Mouse (Mus musculus): Measurements from ENCODE around the gene Ier5l. TPM values are rescaled to one million over a fixed set of nuclear protein-coding genes. Genes with fewer than 3 reads are reported as not detected.
A peak's percentile ranks its signal among the peaks of the same experiment; 100 is the strongest.

Gene Ier5l
- 2.7 and 3.4 TPM in 2 replicates for polyA plus RNA-seq (2016; fragmentation: Nextera tagmentation; extraction: Ambion mirVana)

DNA sequence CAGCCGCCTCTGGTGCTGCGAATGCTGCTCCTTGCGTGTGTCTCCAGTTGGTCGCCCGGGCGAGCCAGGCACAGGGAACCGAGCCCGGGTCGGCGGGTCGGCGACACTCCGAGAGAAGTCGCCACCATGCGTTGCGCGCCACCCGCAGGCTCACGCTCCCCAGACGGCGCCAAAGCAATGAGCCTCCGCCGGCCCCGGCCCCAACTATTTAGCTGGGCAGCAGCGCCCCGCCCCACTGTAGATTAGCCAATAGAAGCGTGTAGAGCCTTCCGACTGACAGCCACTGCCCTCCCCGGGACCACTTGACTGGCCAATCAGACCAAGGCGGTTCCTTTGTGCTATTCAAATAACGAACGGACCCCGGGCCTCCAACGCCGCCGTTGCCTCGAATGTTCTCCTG is at the start of gene Ier5l:
TSS of gene Ier5l (minus strand) at position 181 of the 400 bp plus-strand sequence.
- Histone ChIP-seq H3K27ac (replicated peaks) (peak within 1 kb of the TSS; percentile 89), H3K4me2 (replicated peaks) (peak within 1 kb of the TSS; percentile 94), H3K4me3 (peak within 1 kb of the TSS; percentile 88), H3K9ac (replicated peaks) (peak within 1 kb of the TSS; percentile 96), H3K4me1 (peaks cover 40% of the 10 kb centered on the region), H3K27me3 (peaks cover 20% of the 10 kb centered on the region), H3K9me3 (no peaks in the 10 kb centered on the region), H3K36me3 (no peaks in the 10 kb centered on the region)
- ATAC-seq (ENCODE audit: low FRiP score, low read depth): peak; percentile 87
- under 1% methylated on average over 36 of the region's 37 CpGs for WGBS

DNA sequence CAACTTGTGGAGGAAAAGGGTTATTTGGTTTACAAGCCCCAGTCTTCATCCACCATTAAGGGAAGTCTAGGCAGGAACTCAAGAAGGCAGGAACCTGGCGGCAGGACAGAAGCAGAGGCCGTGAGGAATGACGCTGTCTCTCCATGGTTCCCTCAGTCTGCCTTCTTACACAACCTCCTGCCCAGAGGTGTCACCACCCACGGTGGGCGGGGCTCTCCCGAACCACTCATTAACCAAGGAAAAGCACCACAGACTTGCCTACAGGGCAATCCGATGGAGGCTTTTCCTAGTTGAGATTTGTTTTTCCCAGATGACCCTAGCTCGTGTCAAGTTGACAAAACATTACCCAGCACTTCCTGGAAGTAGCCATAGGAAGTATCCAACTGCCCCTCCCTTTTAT is 49.7 kb upstream of the Ier5l start:
- Histone ChIP-seq H3K4me1 (no peaks in the 10 kb centered on the region), H3K27ac (replicated peaks) (no peak overlapping the region), H3K36me3 (no peaks in the 10 kb centered on the region), H3K9me3 (no peaks in the 10 kb centered on the region), H3K9ac (replicated peaks) (no peak overlapping the region), H3K27me3 (no peaks in the 10 kb centered on the region), H3K4me2 (replicated peaks) (no peak overlapping the region), H3K4me3 (no peak overlapping the region)
- 82% methylated on average over 8 of the region's 8 CpGs for WGBS
- no peak for ATAC-seq (ENCODE audit: low FRiP score, low read depth)

DNA sequence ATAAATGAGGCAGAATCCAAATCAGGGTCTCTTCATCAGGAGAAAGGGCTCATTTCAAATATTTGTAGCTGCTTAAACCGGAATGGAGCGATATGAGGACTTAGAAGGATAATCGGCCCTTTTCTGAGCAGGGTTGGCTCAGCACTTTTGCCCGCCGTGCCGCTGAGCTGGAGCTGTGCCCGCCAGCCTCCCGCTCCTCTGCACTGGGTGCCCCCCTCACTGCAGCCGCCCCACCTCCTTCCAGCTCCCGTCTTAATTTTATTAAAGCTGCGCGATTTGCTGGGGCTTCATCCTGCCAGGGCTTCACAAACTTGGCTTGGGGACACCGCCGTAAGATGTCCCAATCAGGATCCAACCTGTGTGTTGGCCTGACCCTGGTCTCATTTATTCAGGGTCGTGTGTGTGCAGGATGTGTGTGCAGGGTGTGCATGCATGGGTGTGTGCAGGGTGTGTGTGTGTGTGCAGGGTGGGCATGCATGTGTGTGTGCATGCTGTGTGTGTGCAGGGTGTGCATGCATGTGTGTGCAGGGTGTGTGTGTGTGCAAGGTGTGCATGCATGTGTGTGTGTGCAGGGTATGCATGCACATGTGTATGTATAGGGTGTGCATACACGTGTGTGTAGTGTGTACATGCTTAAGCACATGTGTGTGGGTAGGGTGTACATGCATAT is 36.8 kb upstream of the Ier5l start:
- no peak for ATAC-seq (ENCODE audit: low FRiP score, low read depth)
- Histone ChIP-seq H3K27me3 (no peaks in the 10 kb centered on the region), H3K9me3 (no peaks in the 10 kb centered on the region), H3K36me3 (no peaks in the 10 kb centered on the region), H3K4me2 (replicated peaks) (no peak overlapping the region), H3K4me3 (no peak overlapping the region), H3K27ac (replicated peaks) (no peak overlapping the region), H3K9ac (replicated peaks) (no peak overlapping the region), H3K4me1 (no peaks in the 10 kb centered on the region)
- 76% methylated on average over 16 of the region's 16 CpGs for WGBS

DNA sequence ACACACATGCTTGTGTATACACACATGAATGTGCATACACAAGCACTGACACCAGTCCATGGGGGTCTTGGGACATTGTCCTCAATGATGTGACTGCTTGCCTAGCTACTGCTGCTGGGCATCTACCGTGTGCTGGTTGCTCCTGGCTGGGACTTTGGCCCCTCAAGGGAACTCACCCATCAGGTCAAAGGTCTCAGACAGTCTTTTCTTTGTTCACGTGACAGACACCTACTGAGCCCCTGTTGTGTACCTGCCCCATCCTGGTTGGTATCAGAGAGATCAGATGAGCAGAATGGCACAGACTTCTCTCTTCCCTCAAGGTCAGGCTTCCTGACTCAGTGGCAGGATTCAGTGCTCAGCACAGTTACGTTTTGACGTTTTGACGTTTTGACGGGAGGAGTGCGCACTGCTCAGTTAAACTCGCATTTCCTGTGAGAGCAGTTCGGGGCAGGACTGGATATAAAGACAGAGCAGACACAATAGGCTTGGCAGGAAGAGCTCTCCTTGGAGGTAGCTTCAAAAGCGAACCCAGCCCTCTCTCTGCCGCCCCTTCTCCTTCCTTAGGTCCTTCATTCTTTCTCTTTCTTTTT is 33.2 kb upstream of the Ier5l start:
- no peak overlapping the region for H3K4me3 ChIP-seq
- 72% methylated on average over 11 of the region's 11 CpGs for WGBS

DNA sequence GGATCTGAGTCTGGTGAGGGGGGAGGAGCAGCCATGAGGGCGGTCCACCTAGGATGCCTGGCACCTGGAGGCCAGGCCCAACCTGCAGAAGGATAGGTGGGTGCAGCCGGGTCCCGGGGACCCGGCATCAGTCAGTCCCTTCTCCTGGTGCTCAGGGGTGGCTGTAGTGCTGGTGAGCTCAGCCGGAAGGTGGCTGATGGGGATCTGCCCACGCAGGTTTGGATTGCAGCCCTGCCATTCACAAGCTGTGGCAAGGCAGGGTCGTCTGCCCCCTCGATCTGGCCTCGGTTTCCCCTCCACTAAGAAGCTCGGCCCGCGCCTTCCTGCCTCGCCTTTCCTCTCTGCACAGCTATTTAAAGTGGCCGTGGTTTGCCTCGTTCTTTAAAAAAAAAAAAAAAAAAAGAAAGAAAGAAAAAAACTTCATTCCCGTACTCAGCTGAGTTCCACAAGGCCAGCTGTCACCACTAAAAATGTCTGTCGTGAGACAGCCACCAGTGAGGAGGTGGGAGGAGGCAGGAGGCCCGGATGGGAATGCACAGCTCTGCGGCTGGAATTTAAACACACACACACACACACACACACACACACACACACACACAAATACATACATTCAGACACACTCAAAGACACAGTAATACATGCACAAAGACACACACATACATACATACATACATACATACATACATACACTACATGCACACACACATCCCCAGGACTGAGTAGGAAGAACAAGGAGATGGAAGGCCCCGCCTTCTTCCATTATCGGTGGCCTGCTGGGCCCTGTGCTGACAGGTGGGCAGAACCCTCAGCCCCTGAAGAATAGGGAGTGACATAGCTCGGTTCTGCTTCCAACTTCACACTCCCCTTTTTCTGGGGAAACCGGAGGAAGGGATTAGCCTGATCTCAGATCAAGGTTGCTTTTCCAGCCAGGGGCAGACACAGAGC is 29.9 kb upstream of the Ier5l start:
- Histone ChIP-seq H3K27me3 (no peaks in the 10 kb centered on the region), H3K27ac (replicated peaks) (no peak overlapping the region)

More for the DNA sequence above, 33.2 kb upstream of the Ier5l start:
- H3K36me3 ChIP-seq: no peaks in the 10 kb centered on the region
- no peaks in the 10 kb centered on the region for H3K9me3 ChIP-seq
- H3K27ac ChIP-seq (replicated peaks): no peak overlapping the region
- no peak overlapping the region for H3K9ac ChIP-seq (replicated peaks)
- ATAC-seq (ENCODE audit: low FRiP score, low read depth): no peak
- H3K4me1 ChIP-seq: peaks cover 8% of the 10 kb centered on the region
- no peaks in the 10 kb centered on the region for H3K27me3 ChIP-seq
- H3K4me2 ChIP-seq (replicated peaks): no peak overlapping the region

DNA sequence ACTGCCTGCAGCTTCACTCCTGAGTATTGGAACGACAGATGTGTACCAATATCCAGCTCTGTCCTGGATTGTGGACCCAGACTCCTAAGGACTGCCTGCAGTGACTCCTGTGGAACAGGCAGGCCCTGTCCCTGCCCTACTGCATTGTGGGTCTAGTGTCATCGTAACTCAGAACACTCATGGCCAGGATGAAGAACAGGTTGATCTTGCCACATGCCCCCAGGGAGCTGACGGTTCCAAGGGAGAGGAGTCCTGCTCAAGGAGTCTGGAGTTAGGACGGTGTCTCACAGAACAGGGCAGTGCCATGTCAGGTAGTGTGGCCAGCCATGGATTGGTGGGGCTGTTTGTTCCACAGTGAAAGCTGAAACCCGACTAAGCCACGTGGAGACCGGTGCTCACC is 27.7 kb upstream of the Ier5l start:
- Histone ChIP-seq H3K27ac (replicated peaks) (no peak overlapping the region), H3K4me1 (peaks cover 8% of the 10 kb centered on the region), H3K9ac (replicated peaks) (no peak overlapping the region), H3K27me3 (no peaks in the 10 kb centered on the region), H3K4me2 (replicated peaks) (no peak overlapping the region), H3K4me3 (no peak overlapping the region), H3K9me3 (no peaks in the 10 kb centered on the region), H3K36me3 (no peaks in the 10 kb centered on the region)
- no peak for ATAC-seq (ENCODE audit: low FRiP score, low read depth)
- 80% methylated on average over 7 of the region's 7 CpGs for WGBS

More for the DNA sequence above, 29.9 kb upstream of the Ier5l start:
- H3K4me2 ChIP-seq (replicated peaks): no peak overlapping the region
- WGBS: 54% methylated on average over 23 of the region's 23 CpGs
- ATAC-seq (ENCODE audit: low FRiP score, low read depth): no peak
- no peaks in the 10 kb centered on the region for H3K9me3 ChIP-seq
- no peak overlapping the region for H3K4me3 ChIP-seq
- peaks cover 8% of the 10 kb centered on the region for H3K4me1 ChIP-seq
- no peak overlapping the region for H3K9ac ChIP-seq (replicated peaks)
- no peaks in the 10 kb centered on the region for H3K36me3 ChIP-seq

DNA sequence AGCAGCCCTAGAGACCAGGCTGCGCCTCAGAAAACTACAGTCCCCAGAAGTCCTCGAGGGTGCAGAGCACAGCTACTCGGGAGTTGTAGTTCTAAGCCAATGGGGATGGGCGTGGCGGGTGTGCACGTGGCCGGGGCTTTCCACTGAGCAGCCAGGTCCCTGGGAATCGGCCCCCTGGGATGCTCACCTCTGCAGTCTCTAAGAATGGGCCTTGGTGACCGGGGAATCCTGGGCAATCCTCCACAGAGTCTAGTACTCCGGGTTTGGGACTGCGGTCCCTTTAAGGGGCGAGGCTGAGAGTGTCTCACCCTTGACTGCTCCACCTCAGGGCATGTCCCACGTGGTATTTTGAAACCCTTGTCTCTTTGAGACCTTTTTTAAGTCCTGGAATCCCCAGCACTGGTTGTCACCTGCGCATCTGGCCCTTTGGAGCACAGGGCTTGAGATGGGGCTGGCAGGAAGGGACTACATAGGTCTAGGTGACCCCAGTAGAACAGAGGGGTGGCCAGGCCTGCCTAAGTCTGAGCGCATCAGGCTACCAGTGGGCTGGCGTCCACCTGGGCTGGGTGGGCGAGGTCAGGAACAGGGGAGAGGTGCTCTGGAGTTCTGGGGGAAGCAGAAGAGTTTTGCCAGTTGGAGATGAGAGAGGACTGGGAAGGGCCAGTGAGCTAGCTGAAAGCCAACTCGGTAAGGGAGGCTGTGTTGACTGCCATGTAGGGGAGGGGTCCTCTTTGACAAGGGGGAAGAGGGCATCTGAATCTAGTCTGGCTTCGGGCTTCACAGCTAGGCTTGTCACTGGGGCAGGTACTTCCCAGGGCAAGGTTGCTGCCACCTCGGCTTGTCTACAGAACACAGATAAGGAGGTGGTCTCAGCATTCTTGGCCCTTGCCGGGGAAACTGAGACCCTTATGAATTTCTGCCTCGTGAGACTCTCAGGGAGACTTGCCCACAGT is 22.2 kb upstream of the Ier5l start:
- peak; percentile 96 for ATAC-seq (ENCODE audit: low FRiP score, low read depth)
- Histone ChIP-seq H3K4me1 (peaks cover 8% of the 10 kb centered on the region), H3K27me3 (no peaks in the 10 kb centered on the region), H3K9me3 (no peaks in the 10 kb centered on the region), H3K36me3 (no peaks in the 10 kb centered on the region), H3K4me3 (peak overlapping the region; percentile 38), H3K27ac (replicated peaks) (no peak overlapping the region), H3K9ac (replicated peaks) (no peak overlapping the region; the same call in 1 of the 2 replicates), H3K4me2 (replicated peaks) (peak overlapping the region; percentile 58)
- 28% methylated on average over 22 of the region's 22 CpGs for WGBS

DNA sequence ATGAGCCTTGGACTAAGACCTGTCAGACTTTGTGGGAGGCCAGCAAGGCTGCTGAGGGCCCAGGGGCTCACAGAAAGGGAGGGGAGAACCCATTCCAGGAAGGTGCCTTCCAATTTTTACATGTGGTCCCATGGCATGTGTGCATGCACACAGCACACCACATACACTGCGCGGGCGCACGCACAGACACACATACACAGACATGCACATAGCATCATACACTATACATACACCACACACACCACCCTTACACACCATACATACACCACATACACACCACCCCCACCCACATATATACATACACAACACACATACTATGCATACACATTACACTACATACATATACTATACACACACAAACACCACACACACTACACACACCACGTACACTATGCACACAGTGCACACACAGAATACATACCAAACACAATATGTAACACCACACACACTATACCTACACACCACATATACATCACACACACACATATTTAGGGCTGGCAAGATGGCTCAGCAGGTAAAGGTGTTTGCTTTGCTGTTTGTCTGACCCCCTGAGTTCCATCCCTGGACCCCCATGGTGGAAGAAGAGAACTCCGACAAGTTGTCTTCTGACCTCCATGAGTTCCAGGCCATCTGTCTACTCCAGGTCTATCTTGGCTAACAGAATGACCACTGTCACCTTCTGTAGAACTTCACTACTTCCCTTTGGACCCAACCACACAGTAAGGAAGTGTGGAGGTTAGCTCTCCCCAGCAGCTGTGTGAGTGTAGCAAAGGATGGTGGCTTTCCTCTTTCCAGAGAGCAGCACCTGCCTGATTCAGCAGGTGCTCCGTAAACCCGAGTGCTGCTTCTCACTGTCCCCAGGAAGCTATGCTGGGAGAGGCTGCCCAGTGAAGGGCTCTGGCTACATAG is 21.2 kb upstream of the Ier5l start:
- 79% methylated on average over 8 of the region's 8 CpGs for WGBS
- no peak overlapping the region for H3K9ac ChIP-seq (replicated peaks)
- peak; percentile 32; the same call in 1 of the 2 replicates for ATAC-seq (ENCODE audit: low FRiP score, low read depth)
- H3K27ac ChIP-seq (replicated peaks): no peak overlapping the region
- H3K9me3 ChIP-seq: no peaks in the 10 kb centered on the region
- H3K4me1 ChIP-seq: peaks cover 8% of the 10 kb centered on the region
- H3K27me3 ChIP-seq: no peaks in the 10 kb centered on the region
- peak overlapping the region; percentile 38; the same call in 1 of the 2 replicates for H3K4me3 ChIP-seq
- H3K36me3 ChIP-seq: no peaks in the 10 kb centered on the region
- peak overlapping the region; percentile 58 for H3K4me2 ChIP-seq (replicated peaks)

DNA sequence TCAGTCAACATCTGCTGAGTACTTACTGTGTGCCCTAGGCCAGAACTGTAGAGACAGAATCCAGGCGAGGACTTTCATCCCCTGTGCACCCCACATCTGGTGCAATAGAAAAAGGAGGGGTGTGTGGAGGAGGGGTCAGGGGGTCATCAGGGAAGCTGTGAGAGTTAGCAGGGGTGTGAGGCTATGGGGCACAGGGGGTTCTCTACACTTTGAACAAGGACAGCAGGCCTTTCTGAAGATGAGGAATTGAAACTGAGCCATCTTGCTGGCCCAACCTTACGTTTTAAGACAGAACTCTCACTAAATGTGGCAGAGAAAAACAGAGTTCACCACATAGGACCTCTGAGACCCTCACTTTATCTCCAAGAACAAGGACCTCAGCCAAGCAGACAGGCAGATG is 16.4 kb upstream of the Ier5l start:
- H3K27ac ChIP-seq (replicated peaks): no peak overlapping the region
- no peaks in the 10 kb centered on the region for H3K9me3 ChIP-seq
- no peaks in the 10 kb centered on the region for H3K36me3 ChIP-seq
- H3K4me2 ChIP-seq (replicated peaks): no peak overlapping the region
- no peak overlapping the region for H3K4me3 ChIP-seq
- H3K9ac ChIP-seq (replicated peaks): no peak overlapping the region
- no peak for ATAC-seq (ENCODE audit: low FRiP score, low read depth)
- no peaks in the 10 kb centered on the region for H3K4me1 ChIP-seq
- no peaks in the 10 kb centered on the region for H3K27me3 ChIP-seq
- WGBS: 75% methylated on average over 2 of the region's 2 CpGs

DNA sequence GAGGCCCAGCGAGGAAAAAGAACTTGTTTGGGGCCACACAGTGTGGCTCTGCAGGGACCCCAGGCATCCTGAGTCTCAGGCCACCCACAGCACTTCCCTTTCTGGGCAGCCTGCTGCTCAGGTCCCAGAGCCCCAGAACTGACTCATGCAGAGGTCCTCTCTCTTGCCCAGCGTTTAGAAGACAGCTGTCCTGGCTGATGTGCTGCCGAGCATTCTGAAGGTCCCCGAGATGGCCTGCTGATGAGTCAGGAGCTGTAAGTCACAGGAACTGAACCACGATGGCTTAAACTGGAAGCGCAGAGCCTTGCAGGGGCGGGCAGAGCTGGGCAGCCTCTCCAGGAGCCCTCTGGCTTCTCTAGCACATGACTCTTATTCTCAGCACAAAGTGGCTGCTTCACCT is 13.6 kb upstream of the Ier5l start:
- 24% methylated on average over 7 of the region's 7 CpGs for WGBS

More for the DNA sequence above, 13.6 kb upstream of the Ier5l start:
- 0 out of 2 replicates have a peak overlapping the region, but pooled peaks have one; percentile 12 for H3K9ac ChIP-seq (replicated peaks)
- no peaks in the 10 kb centered on the region for H3K4me1 ChIP-seq
- no peak overlapping the region for H3K27ac ChIP-seq (replicated peaks)
- no peaks in the 10 kb centered on the region for H3K36me3 ChIP-seq
- H3K4me2 ChIP-seq (replicated peaks): no peak overlapping the region
- no peak for ATAC-seq (ENCODE audit: low FRiP score, low read depth)
- H3K9me3 ChIP-seq: no peaks in the 10 kb centered on the region
- no peaks in the 10 kb centered on the region for H3K27me3 ChIP-seq
- H3K4me3 ChIP-seq: no peak overlapping the region
